Mouse (Mus musculus) kidney, embryonic 14.5 days (tissue): Measurements from ENCODE around the gene Prss35. TPM values are rescaled to one million over a fixed set of nuclear protein-coding genes. Genes with fewer than 3 reads are reported as not detected.
A peak's percentile ranks its signal among the peaks of the same experiment; 100 is the strongest.

ENCODE experiments used
- ATAC-seq: fragments of 200-750 bp; cut with Nextera tagmentation; 2 replicates; pipeline ENCODE4 v1.8.0; 2017; ENCODE audit warnings: moderate number of reproducible peaks, mild to moderate bottlenecking, moderate TSS enrichment, moderate library complexity; ENCODE audit not compliant: low FRiP score, low TSS enrichment
- H3K27ac ChIP-seq: fragments of 300-500 bp; sonication (generic); 2 replicates; pipeline ENCODE4 v1.5.1; 2014; ENCODE audit warnings: low read depth, mild to moderate bottlenecking, low read length, moderate library complexity, mixed read lengths
- H3K27me3 ChIP-seq: fragments of 300-500 bp; sonication (generic); 2 replicates; pipeline ENCODE4 v1.6.1; 2014; ENCODE audit warnings: mild to moderate bottlenecking, low read length; ENCODE audit not compliant: control insufficient read depth, insufficient read depth
- H3K36me3 ChIP-seq: fragments of 300-500 bp; sonication (generic); 2 replicates; pipeline ENCODE4 v1.6.1; 2014; ENCODE audit warnings: low read length, mixed read lengths; ENCODE audit not compliant: control insufficient read depth, insufficient read depth
- H3K4me1 ChIP-seq: fragments of 300-500 bp; sonication (generic); 2 replicates; pipeline ENCODE4 v1.6.1; 2014; ENCODE audit warnings: low read length, mixed read lengths; ENCODE audit not compliant: control insufficient read depth, insufficient read depth
- H3K4me2 ChIP-seq: fragments of 300-500 bp; sonication (generic); replicated peaks from 2 replicates; pipeline ENCODE4 v1.6.1; 2014; ENCODE audit warnings: low read depth, mild to moderate bottlenecking, low read length
- H3K4me3 ChIP-seq: fragments of 300-500 bp; sonication (generic); 2 replicates; pipeline ENCODE4 v1.5.1; 2014; ENCODE audit warnings: mild to moderate bottlenecking, low read length
- H3K9ac ChIP-seq: fragments of 300-500 bp; sonication (generic); 2 replicates; pipeline ENCODE4 v1.6.1; 2014; ENCODE audit warnings: low read depth, mild to moderate bottlenecking, low read length, moderate library complexity
- H3K9me3 ChIP-seq: fragments of 300-500 bp; sonication (generic); 2 replicates; pipeline ENCODE4 v1.6.1; 2016; ENCODE audit warnings: low read length; ENCODE audit not compliant: control insufficient read depth
- WGBS: fragments of 180-500 bp; shearing (Covaris S2); extraction: QIAGEN DNeasy Blood & Tissue Kit; methylation state at CpG from one replicate; pipeline ENCODE4 v1.1.7; 2014; 5-methylcytosine and 5-hydroxymethylcytosine counted together
- polyA plus RNA-seq: library from polyadenylated mRNA; unstranded; fragments of >200 nt; fragmentation: Nextera tagmentation; extraction: Ambion mirVana; gene quantifications from 2 replicates; pipeline ENCODE4 v1.2.1, GENCODE M21; 2014

The Prss35 gene
- polyA plus RNA-seq, result 1.1 and 1.5 TPM in 2 replicates

GRCm38 (mm10) chr9:86742959-86743911 lies at the start of gene Prss35:
Gene Prss35, plus strand, starts transcription at chr9:86743649.
- H3K4me2 ChIP-seq, result peak within 1 kb of the TSS; percentile 54
- no peaks in the 10 kb centered on the region for H3K9me3 ChIP-seq
- H3K4me3 ChIP-seq, result peak within 1 kb of the TSS; percentile 28
- H3K4me1 ChIP-seq, result no peaks in the 10 kb centered on the region
- 0 out of 2 replicates have a peak within 1 kb of the TSS, but pooled peaks have one; percentile 9 for H3K9ac ChIP-seq
- no peak within 1 kb of the TSS for H3K27ac ChIP-seq
- ATAC-seq, result peak; percentile 89
- 0 out of 2 replicates have a peak, but pooled peaks cover 3% of the 10 kb centered on the region for H3K27me3 ChIP-seq
- 3% methylated on average over 19 of the region's 19 CpGs for WGBS
- H3K36me3 ChIP-seq, result no peaks in the 10 kb centered on the region

GRCm38 (mm10) chr9:86693935-86694334 lies 49.5 kb upstream of the Prss35 start:
- no peak overlapping the region for H3K9ac ChIP-seq
- 89% methylated on average over 6 of the region's 6 CpGs for WGBS
- no peak for ATAC-seq

GRCm38 (mm10) chr9:86694644-86695043 lies 48.8 kb upstream of the Prss35 start:
- WGBS, result 86% methylated on average over 7 of the region's 7 CpGs
- H3K4me3 ChIP-seq, result no peak overlapping the region

More at GRCm38 (mm10) chr9:86693935-86694334, 49.5 kb upstream of the Prss35 start:
- no peak overlapping the region for H3K4me3 ChIP-seq
- no peak overlapping the region for H3K27ac ChIP-seq
- H3K27me3 ChIP-seq, result no peaks in the 10 kb centered on the region
- H3K9me3 ChIP-seq, result no peaks in the 10 kb centered on the region
- no peaks in the 10 kb centered on the region for H3K36me3 ChIP-seq
- H3K4me1 ChIP-seq, result no peaks in the 10 kb centered on the region
- H3K4me2 ChIP-seq, result no peak overlapping the region

GRCm38 (mm10) chr9:86695199-86695817 lies 48.1 kb upstream of the Prss35 start:
- H3K27me3 ChIP-seq, result no peaks in the 10 kb centered on the region
- peak; percentile 70 for ATAC-seq
- peak overlapping the region; percentile 69 for H3K9ac ChIP-seq
- H3K4me3 ChIP-seq, result peak overlapping the region; percentile 70
- H3K27ac ChIP-seq, result no peak overlapping the region
- WGBS, result 1% methylated on average over 51 of the region's 56 CpGs
- H3K36me3 ChIP-seq, result no peaks in the 10 kb centered on the region
- no peaks in the 10 kb centered on the region for H3K4me1 ChIP-seq
- peak overlapping the region; percentile 75 for H3K4me2 ChIP-seq
- no peaks in the 10 kb centered on the region for H3K9me3 ChIP-seq

More at GRCm38 (mm10) chr9:86694644-86695043, 48.8 kb upstream of the Prss35 start:
- Histone ChIP-seq H3K4me2 (no peak overlapping the region), H3K4me1 (no peaks in the 10 kb centered on the region), H3K36me3 (no peaks in the 10 kb centered on the region), H3K9ac (no peak overlapping the region), H3K9me3 (no peaks in the 10 kb centered on the region), H3K27me3 (no peaks in the 10 kb centered on the region), H3K27ac (no peak overlapping the region)
- no peak for ATAC-seq

GRCm38 (mm10) chr9:86695818-86696261 lies 47.6 kb upstream of the Prss35 start, which contains the start of gene Me1:
Gene Me1, minus strand, starts transcription at chr9:86695953.
- H3K4me2 ChIP-seq, result peak within 1 kb of the TSS; percentile 75

GRCm38 (mm10) chr9:86701264-86701663 lies 42.2 kb upstream of the Prss35 start:
- 50% methylated on average over 5 of the region's 5 CpGs for WGBS
- ATAC-seq, result no peak
- Histone ChIP-seq H3K27ac (no peak overlapping the region), H3K27me3 (no peaks in the 10 kb centered on the region), H3K4me1 (no peaks in the 10 kb centered on the region), H3K36me3 (no peaks in the 10 kb centered on the region), H3K9me3 (no peaks in the 10 kb centered on the region), H3K9ac (no peak overlapping the region), H3K4me2 (no peak overlapping the region), H3K4me3 (no peak overlapping the region)

More at GRCm38 (mm10) chr9:86695818-86696261, 47.6 kb upstream of the Prss35 start, which contains the start of gene Me1:
- H3K9me3 ChIP-seq, result no peaks in the 10 kb centered on the region
- ATAC-seq, result peak; percentile 90
- H3K4me3 ChIP-seq, result peak within 1 kb of the TSS; percentile 70
- peak within 1 kb of the TSS; percentile 69 for H3K9ac ChIP-seq
- no peaks in the 10 kb centered on the region for H3K4me1 ChIP-seq
- under 1% methylated on average over 38 of the region's 46 CpGs for WGBS
- no peaks in the 10 kb centered on the region for H3K36me3 ChIP-seq
- no peak within 1 kb of the TSS for H3K27ac ChIP-seq
- no peaks in the 10 kb centered on the region for H3K27me3 ChIP-seq

- Histone ChIP-seq H3K9ac (no peak overlapping the region), H3K27me3 (no peaks in the 10 kb centered on the region), H3K4me3 (no peak overlapping the region), H3K9me3 (no peaks in the 10 kb centered on the region), H3K27ac (no peak overlapping the region), H3K4me1 (no peaks in the 10 kb centered on the region), H3K4me2 (no peak overlapping the region), H3K36me3 (no peaks in the 10 kb centered on the region)
- WGBS, result 28% methylated on average over 2 of the region's 2 CpGs
- ATAC-seq, result no peak
Observed at GRCm38 (mm10) chr9:86701844-86702243, 41.6 kb upstream of the Prss35 start.

- no peaks in the 10 kb centered on the region for H3K27me3 ChIP-seq
- no peak overlapping the region for H3K4me3 ChIP-seq
- no peak overlapping the region for H3K4me2 ChIP-seq
- no peak overlapping the region for H3K27ac ChIP-seq
- no peaks in the 10 kb centered on the region for H3K36me3 ChIP-seq
- H3K9me3 ChIP-seq, result no peaks in the 10 kb centered on the region
- WGBS, result 71% methylated on average over 1 of the region's 1 CpGs
- no peak overlapping the region for H3K9ac ChIP-seq
- no peak for ATAC-seq
- H3K4me1 ChIP-seq, result no peaks in the 10 kb centered on the region
Observed at GRCm38 (mm10) chr9:86707431-86707830, 36.0 kb upstream of the Prss35 start.
